Mouse (Mus musculus) E14TG2a.4 (cell line): ENCODE data around the gene 4933428G20Rik.

Source experiments
- CTCF ChIP-seq: conservative IDR thresholded peaks from 2 replicates; pipeline ENCODE4 v1.5.1; 2014; ENCODE audit warnings: low read length
- NANOG ChIP-seq: IDR thresholded peaks from 2 replicates; pipeline ENCODE4 v1.6.1; 2014; ENCODE audit warnings: borderline replicate concordance, low read length, mixed read lengths
- POU5F1 ChIP-seq: IDR thresholded peaks from 2 replicates; pipeline ENCODE4 v1.6.1; 2014; ENCODE audit warnings: low read length, borderline replicate concordance

DNA sequence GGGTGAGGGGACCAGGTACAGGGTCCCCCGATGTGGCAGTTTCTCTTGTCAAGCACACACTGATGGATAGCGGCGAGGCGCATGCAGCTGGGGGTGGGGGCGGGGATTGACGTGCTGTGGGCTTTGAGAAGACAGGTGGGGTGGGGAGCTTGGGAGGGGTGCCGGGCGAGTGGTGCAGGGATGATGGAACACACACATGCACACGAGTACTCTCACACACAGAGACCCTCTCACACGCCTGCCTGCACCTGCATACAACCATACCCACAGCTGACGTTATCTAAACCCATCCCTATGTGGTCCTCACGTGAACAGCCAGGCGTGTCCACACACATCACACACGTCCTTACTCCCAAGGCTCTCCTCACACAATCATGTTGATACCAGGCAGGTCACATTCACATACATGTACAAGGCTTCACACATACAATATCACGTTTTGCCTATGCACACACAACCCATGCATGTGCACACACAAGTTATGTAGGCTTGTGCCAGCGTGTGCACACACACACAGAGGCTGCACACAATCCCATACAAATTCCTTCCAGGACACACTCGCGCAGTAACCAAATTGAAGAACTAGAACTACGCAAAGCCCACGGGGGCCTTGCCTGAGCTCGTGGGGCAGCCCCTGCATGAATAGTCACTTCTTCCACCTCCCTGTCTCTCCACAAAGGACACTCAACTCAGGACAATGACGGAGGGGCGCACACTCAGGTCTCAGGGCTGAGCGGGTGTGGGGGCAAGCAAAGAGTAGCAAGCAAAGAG, 9.8 kb upstream of the 4933428G20Rik start:
- TF ChIP-seq CTCF (no peak), NANOG (no peak), POU5F1 (no peak)
